In the genomic region with DNA sequence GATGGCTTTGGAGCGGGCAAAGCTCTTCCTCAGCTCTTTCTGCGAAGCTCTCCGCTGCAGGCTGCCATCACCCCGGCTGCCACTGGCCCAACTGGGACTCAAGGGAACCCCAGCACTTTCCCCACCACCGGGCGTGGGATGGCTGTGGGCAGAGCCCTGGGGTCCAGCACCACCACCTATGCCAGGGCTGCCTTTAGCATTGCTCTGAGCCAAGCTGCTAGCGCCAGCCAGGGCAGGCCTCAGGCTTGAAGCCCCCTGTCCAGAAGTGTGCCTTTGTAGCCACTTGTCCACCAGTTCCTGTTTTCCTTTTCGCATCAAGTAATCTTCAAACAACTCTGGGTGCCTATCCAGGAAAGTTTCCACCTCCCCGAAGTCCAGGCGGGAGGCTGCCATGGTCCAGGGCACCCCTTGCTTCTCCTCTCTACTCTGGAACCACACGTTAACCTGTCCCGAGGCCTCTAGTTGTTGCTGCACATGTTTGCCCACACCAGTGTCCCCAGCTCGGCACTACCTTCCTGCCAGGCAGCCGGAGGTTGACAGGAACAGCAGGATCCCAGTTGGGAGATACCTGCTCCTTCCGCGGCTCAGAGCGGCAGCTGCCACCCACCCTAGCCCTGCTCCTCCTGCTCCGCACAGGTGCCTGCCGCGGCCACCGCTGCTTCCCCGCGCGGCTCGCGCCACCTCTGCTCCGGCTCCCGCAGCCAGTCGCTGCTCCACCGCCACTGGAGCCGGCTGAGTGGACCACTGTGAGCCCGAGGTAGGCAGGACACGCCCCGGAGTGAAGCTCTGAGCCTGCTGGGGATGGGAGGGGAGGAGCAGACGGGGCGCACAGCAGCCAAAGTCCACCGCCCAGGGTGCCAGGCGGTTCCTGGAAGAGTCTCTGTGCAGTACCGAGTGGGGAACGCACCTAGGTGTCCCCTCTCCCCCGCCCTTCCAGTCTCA, we compare ENCODE assay signal across 7 mouse cellular contexts. TPM values are rescaled to one million over a fixed set of nuclear protein-coding genes. Genes with fewer than 3 reads are reported as not detected.
A peak's percentile ranks its signal among the peaks of the same experiment; 100 is the strongest.
DNase-seq lines count a peak whose midpoint lies in the region; ATAC-seq lines count a peak whose summit lies in the region.

A gene (minus strand): TSS at position 560 of the 942 bp plus-strand sequence.

- peak; percentile 39; the same call in 1 of the 2 replicates for ATAC-seq in embryonic facial prominence, embryonic 15.5 days (ENCODE audit: insufficient number of reproducible peaks, low FRiP score, low TSS enrichment, low read depth)
- ATAC-seq in hindbrain, embryonic 15.5 days (ENCODE audit: low FRiP score, low read depth): peak; percentile 69; the same call in 1 of the 2 replicates
- peak; percentile 37 for ATAC-seq in limb, embryonic 12.5 days (ENCODE audit: insufficient number of reproducible peaks, insufficient read depth, low FRiP score, low TSS enrichment, low read depth)
- ATAC-seq in midbrain, embryonic 13.5 days: peak; percentile 79

- H3K4me3 ChIP-seq in embryonic facial prominence, embryonic 15.5 days (replicated peaks): peak within 1 kb of the TSS; percentile 47
- H3K4me3 ChIP-seq in hindbrain, embryonic 15.5 days: peak within 1 kb of the TSS; percentile 52
- H3K4me3 ChIP-seq in limb, embryonic 12.5 days (replicated peaks): peak within 1 kb of the TSS; percentile 51
- H3K4me3 ChIP-seq in midbrain, embryonic 13.5 days (replicated peaks): peak within 1 kb of the TSS; percentile 52

- no peaks in the 10 kb centered on the region for H3K36me3 ChIP-seq in embryonic facial prominence, embryonic 15.5 days
- H3K36me3 ChIP-seq in hindbrain, embryonic 15.5 days: no peaks in the 10 kb centered on the region
- H3K36me3 ChIP-seq in limb, embryonic 12.5 days: no peaks in the 10 kb centered on the region
- H3K36me3 ChIP-seq in midbrain, embryonic 13.5 days: no peaks in the 10 kb centered on the region

- H3K9me3 ChIP-seq in embryonic facial prominence, embryonic 15.5 days (replicated peaks): no peaks in the 10 kb centered on the region
- H3K9me3 ChIP-seq in hindbrain, embryonic 15.5 days: no peaks in the 10 kb centered on the region
- H3K9me3 ChIP-seq in limb, embryonic 12.5 days: no peaks in the 10 kb centered on the region
- no peaks in the 10 kb centered on the region for H3K9me3 ChIP-seq in midbrain, embryonic 13.5 days

- H3K27ac ChIP-seq in embryonic facial prominence, embryonic 15.5 days (replicated peaks): no peak within 1 kb of the TSS
- H3K27ac ChIP-seq in hindbrain, embryonic 15.5 days (replicated peaks): no peak within 1 kb of the TSS
- H3K27ac ChIP-seq in limb, embryonic 12.5 days: no peak within 1 kb of the TSS
- no peak within 1 kb of the TSS for H3K27ac ChIP-seq in midbrain, embryonic 13.5 days

- peak; percentile 27 for DNase-seq in CD4-positive, CD25-positive, alpha-beta regulatory T cell, adult 2 months (ENCODE audit: low read depth, low spot score)
- peak; percentile 59 for DNase-seq in ES-CJ7 (ENCODE audit: low read depth, low spot score)
- no peak for DNase-seq in spleen, postnatal 14 days (ENCODE audit: low spot score in 2 of 2)

- peak within 1 kb of the TSS; percentile 95 for H3K4me2 ChIP-seq in embryonic facial prominence, embryonic 15.5 days (replicated peaks)
- peak within 1 kb of the TSS; percentile 99 for H3K4me2 ChIP-seq in hindbrain, embryonic 15.5 days
- H3K4me2 ChIP-seq in limb, embryonic 12.5 days: peak within 1 kb of the TSS; percentile 95
- H3K4me2 ChIP-seq in midbrain, embryonic 13.5 days (replicated peaks): peak within 1 kb of the TSS; percentile 96

- 15% methylated on average over 41 of the region's 41 CpGs for WGBS in embryonic facial prominence, embryonic 15.5 days
- 20% methylated on average over 39 of the region's 41 CpGs for WGBS in hindbrain, embryonic 15.5 days
- WGBS in limb, embryonic 12.5 days: 16% methylated on average over 41 of the region's 41 CpGs
- WGBS in midbrain, embryonic 13.5 days: 16% methylated on average over 39 of the region's 41 CpGs

- H3K4me1 ChIP-seq in embryonic facial prominence, embryonic 15.5 days: peaks cover 6% of the 10 kb centered on the region
- peaks cover 8% of the 10 kb centered on the region for H3K4me1 ChIP-seq in hindbrain, embryonic 15.5 days (replicated peaks)
- H3K4me1 ChIP-seq in limb, embryonic 12.5 days (replicated peaks): peaks cover 9% of the 10 kb centered on the region
- peaks cover 12% of the 10 kb centered on the region for H3K4me1 ChIP-seq in midbrain, embryonic 13.5 days (replicated peaks)

- peaks cover 15% of the 10 kb centered on the region; the same call in 1 of the 2 replicates for H3K27me3 ChIP-seq in embryonic facial prominence, embryonic 15.5 days
- peaks cover 3% of the 10 kb centered on the region; the same call in 1 of the 2 replicates for H3K27me3 ChIP-seq in hindbrain, embryonic 15.5 days
- peaks cover 43% of the 10 kb centered on the region for H3K27me3 ChIP-seq in limb, embryonic 12.5 days
- H3K27me3 ChIP-seq in midbrain, embryonic 13.5 days: peaks cover 24% of the 10 kb centered on the region

- H3K9ac ChIP-seq in embryonic facial prominence, embryonic 15.5 days: no peak within 1 kb of the TSS
- peak within 1 kb of the TSS; percentile 52 for H3K9ac ChIP-seq in hindbrain, embryonic 15.5 days
- H3K9ac ChIP-seq in limb, embryonic 12.5 days (replicated peaks): peak within 1 kb of the TSS; percentile 54
- peak within 1 kb of the TSS; percentile 63 for H3K9ac ChIP-seq in midbrain, embryonic 13.5 days (replicated peaks)

RNA-seq across cellular contexts. Expression of the gene that starts here (rescaled TPM):
- 0.39 and 0.41 TPM in 2 replicates for polyA plus RNA-seq in embryonic facial prominence, embryonic 15.5 days (2015; fragmentation: Nextera tagmentation; extraction: Ambion mirVana)
- polyA plus RNA-seq in hindbrain, embryonic 15.5 days (2015; fragmentation: Nextera tagmentation; extraction: Ambion mirVana): 1.1 and 1.6 TPM in 2 replicates
- 0.13 and 0.20 TPM in 2 replicates for polyA plus RNA-seq in limb, embryonic 12.5 days (2016; fragmentation: Nextera tagmentation; extraction: Ambion mirVana)
- 0.44 and 0.86 TPM in 2 replicates for polyA plus RNA-seq in midbrain, embryonic 13.5 days (2015; fragmentation: Nextera tagmentation; extraction: Ambion mirVana)

Comparison
In these comparisons a context has a peak if more than half of its experiments do, and no peak if none do; other contexts are left out.
1. Peak in ATAC-seq, H3K4me3 ChIP-seq and H3K4me2 ChIP-seq in embryonic facial prominence, embryonic 15.5 days; RNA of the gene not detected or under 1 TPM.
2. Peak in ATAC-seq, H3K4me3 ChIP-seq, H3K9ac ChIP-seq and H3K4me2 ChIP-seq in limb, embryonic 12.5 days; RNA of the gene not detected or under 1 TPM.
3. Peak in ATAC-seq, H3K4me3 ChIP-seq, H3K9ac ChIP-seq and H3K4me2 ChIP-seq in midbrain, embryonic 13.5 days; RNA of the gene not detected or under 1 TPM.
4. DNase-seq: peak in CD4-positive, CD25-positive, alpha-beta regulatory T cell, adult 2 months (single experiment) and ES-CJ7 (single experiment); none in spleen, postnatal 14 days (0 of 2).
5. Peak in every context shown above with its lines, with median percentiles within 50 percentile points of each other: ATAC-seq, H3K4me2 ChIP-seq and H3K4me3 ChIP-seq.